Mouse (Mus musculus) cerebellum, adult 2 months (tissue): ENCODE results near the gene Tmco1.

Experiments
- CTCF ChIP-seq: fragments of 200-500 bp; IDR thresholded peaks from 2 replicates; pipeline ENCODE4 v1.5.1; 2011; ENCODE audit warnings: low read depth, mild to moderate bottlenecking, control low read depth, low read length, moderate library complexity, borderline replicate concordance; ENCODE audit not compliant: insufficient read depth
- POLR2A ChIP-seq: fragments of 200-500 bp; IDR thresholded peaks from 2 replicates; pipeline ENCODE4 v1.6.1; 2011; ENCODE audit warnings: low read length, control low read depth, borderline replicate concordance; ENCODE audit not compliant: insufficient read depth

- TF ChIP-seq CTCF (no peak), POLR2A (no peak)
Observed at GRCm38 (mm10) chr1:167340111-167340787, 32.1 kb downstream of the Tmco1 start.
